Mouse (Mus musculus) heart, embryonic 15.5 days (tissue): ENCODE measurements at regions not wholly inside any gene's neighbourhood (a gene's known extent, or its start where the extent isn't known, plus 50 kb on each side); places are given as distances from the start of the nearest gene placed in this dataset.

Experiments used
- ATAC-seq: fragments of 200-750 bp; cut with Nextera tagmentation; replicated peaks from 2 replicates; pipeline ENCODE4 v1.8.0; 2017; ENCODE audit warnings: low read depth, moderate TSS enrichment; ENCODE audit not compliant: insufficient number of reproducible peaks, insufficient read depth, low FRiP score
- H3K27ac ChIP-seq: fragments of 300-500 bp; sonication (generic); 2 replicates; pipeline ENCODE4 v1.5.1; 2015; ENCODE audit warnings: mild to moderate bottlenecking, inconsistent platforms
- H3K27me3 ChIP-seq: fragments of 300-500 bp; sonication (generic); 2 replicates; pipeline ENCODE4 v1.6.1; 2015; ENCODE audit warnings: inconsistent platforms
- H3K36me3 ChIP-seq: fragments of 300-500 bp; sonication (generic); 2 replicates; pipeline ENCODE4 v1.6.1; 2015; ENCODE audit warnings: mild to moderate bottlenecking, inconsistent platforms
- H3K4me1 ChIP-seq: fragments of 300-500 bp; sonication (generic); replicated peaks from 2 replicates; pipeline ENCODE4 v1.6.1; 2015; ENCODE audit warnings: inconsistent platforms
- H3K4me2 ChIP-seq: fragments of 300-500 bp; sonication (generic); 2 replicates; pipeline ENCODE4 v1.6.1; 2015; ENCODE audit warnings: inconsistent platforms, mild to moderate bottlenecking, moderate library complexity
- H3K4me3 ChIP-seq: fragments of 300-500 bp; sonication (generic); 2 replicates; pipeline ENCODE4 v1.5.1; 2015; ENCODE audit warnings: mild to moderate bottlenecking, inconsistent platforms
- H3K9ac ChIP-seq: fragments of 300-500 bp; sonication (generic); 2 replicates; pipeline ENCODE4 v1.6.1; 2015; ENCODE audit warnings: mild to moderate bottlenecking, inconsistent platforms
- H3K9me3 ChIP-seq: fragments of 300-500 bp; sonication (generic); replicated peaks from 2 replicates; pipeline ENCODE4 v1.6.1; 2016; ENCODE audit warnings: inconsistent platforms
- WGBS: fragments of 180-500 bp; shearing (Covaris S2); methylation state at CpG from one replicate; pipeline ENCODE4 v1.1.7; 2015; ENCODE audit warnings: mixed read lengths; 5-methylcytosine and 5-hydroxymethylcytosine counted together

- no peaks in the 10 kb centered on the region for H3K9me3 ChIP-seq
- H3K4me2 ChIP-seq = no peak overlapping the region
- H3K27me3 ChIP-seq = no peaks in the 10 kb centered on the region
- no peak overlapping the region for H3K4me3 ChIP-seq
- 0 out of 2 replicates have a peak, but pooled peaks cover under 1% of the 10 kb centered on the region for H3K4me1 ChIP-seq
- no peaks in the 10 kb centered on the region for H3K36me3 ChIP-seq
- H3K9ac ChIP-seq = no peak overlapping the region
- 84% methylated on average over 6 of the region's 6 CpGs for WGBS
- H3K27ac ChIP-seq = no peak overlapping the region
- no peak for ATAC-seq
Observed at GRCm38 (mm10) chr1:185847161-185847560, 269.9 kb downstream of the Lyplal1 start.

GRCm38 (mm10) chr1:185850590-185850989 lies 266.5 kb downstream of the Lyplal1 start:
- no peak overlapping the region for H3K4me2 ChIP-seq

GRCm38 (mm10) chr1:185851262-185851893 lies 265.7 kb downstream of the Lyplal1 start:
- H3K27ac ChIP-seq = no peak overlapping the region
- no peaks in the 10 kb centered on the region for H3K27me3 ChIP-seq
- no peak for ATAC-seq
- WGBS = 76% methylated on average over 5 of the region's 5 CpGs
- no peak overlapping the region for H3K4me3 ChIP-seq
- no peaks in the 10 kb centered on the region for H3K9me3 ChIP-seq
- no peak overlapping the region for H3K9ac ChIP-seq
- H3K36me3 ChIP-seq = no peaks in the 10 kb centered on the region
- no peaks in the 10 kb centered on the region for H3K4me1 ChIP-seq
- H3K4me2 ChIP-seq = no peak overlapping the region

More at GRCm38 (mm10) chr1:185850590-185850989, 266.5 kb downstream of the Lyplal1 start:
- no peak for ATAC-seq
- no peaks in the 10 kb centered on the region for H3K27me3 ChIP-seq
- H3K36me3 ChIP-seq = no peaks in the 10 kb centered on the region
- H3K4me3 ChIP-seq = no peak overlapping the region
- no peak overlapping the region for H3K9ac ChIP-seq
- no peaks in the 10 kb centered on the region for H3K9me3 ChIP-seq
- H3K4me1 ChIP-seq = no peaks in the 10 kb centered on the region
- H3K27ac ChIP-seq = no peak overlapping the region

GRCm38 (mm10) chr1:185861692-185862091 lies 255.4 kb downstream of the Lyplal1 start:
- no peaks in the 10 kb centered on the region for H3K4me1 ChIP-seq
- H3K27me3 ChIP-seq = no peaks in the 10 kb centered on the region
- H3K9ac ChIP-seq = no peak overlapping the region
- H3K9me3 ChIP-seq = no peaks in the 10 kb centered on the region
- H3K4me3 ChIP-seq = no peak overlapping the region
- 54% methylated on average over 4 of the region's 4 CpGs for WGBS
- no peak for ATAC-seq
- H3K27ac ChIP-seq = no peak overlapping the region
- H3K4me2 ChIP-seq = no peak overlapping the region
- H3K36me3 ChIP-seq = no peaks in the 10 kb centered on the region

GRCm38 (mm10) chr1:185865945-185866344 lies 251.2 kb downstream of the Lyplal1 start:
- ATAC-seq = no peak
- H3K4me1 ChIP-seq = no peaks in the 10 kb centered on the region
- no peak overlapping the region for H3K27ac ChIP-seq
- no peak overlapping the region for H3K4me2 ChIP-seq
- no peaks in the 10 kb centered on the region for H3K9me3 ChIP-seq
- H3K36me3 ChIP-seq = no peaks in the 10 kb centered on the region
- no peak overlapping the region for H3K9ac ChIP-seq
- 82% methylated on average over 11 of the region's 11 CpGs for WGBS
- no peaks in the 10 kb centered on the region for H3K27me3 ChIP-seq
- H3K4me3 ChIP-seq = no peak overlapping the region

- no peaks in the 10 kb centered on the region for H3K36me3 ChIP-seq
- 76% methylated on average over 6 of the region's 6 CpGs for WGBS
- H3K4me3 ChIP-seq = no peak overlapping the region
- no peaks in the 10 kb centered on the region for H3K27me3 ChIP-seq
- H3K9ac ChIP-seq = no peak overlapping the region
- H3K4me1 ChIP-seq = no peaks in the 10 kb centered on the region
- no peaks in the 10 kb centered on the region for H3K9me3 ChIP-seq
- no peak overlapping the region for H3K27ac ChIP-seq
- H3K4me2 ChIP-seq = no peak overlapping the region
- no peak for ATAC-seq
Observed at GRCm38 (mm10) chr1:185866612-185867011, 250.5 kb downstream of the Lyplal1 start.

- no peak for ATAC-seq
- no peak overlapping the region for H3K4me3 ChIP-seq
- H3K9me3 ChIP-seq = no peaks in the 10 kb centered on the region
- no peak overlapping the region for H3K27ac ChIP-seq
- H3K36me3 ChIP-seq = no peaks in the 10 kb centered on the region
- H3K4me1 ChIP-seq = no peaks in the 10 kb centered on the region
- WGBS = 74% methylated on average over 4 of the region's 4 CpGs
- no peaks in the 10 kb centered on the region for H3K27me3 ChIP-seq
- no peak overlapping the region for H3K4me2 ChIP-seq
- H3K9ac ChIP-seq = no peak overlapping the region
Observed at GRCm38 (mm10) chr1:185867018-185867417, 250.1 kb downstream of the Lyplal1 start.

GRCm38 (mm10) chr1:185868721-185869120 lies 248.4 kb downstream of the Lyplal1 start:
- no peaks in the 10 kb centered on the region for H3K36me3 ChIP-seq
- no peaks in the 10 kb centered on the region for H3K4me1 ChIP-seq
- no peaks in the 10 kb centered on the region for H3K27me3 ChIP-seq
- H3K9ac ChIP-seq = no peak overlapping the region
- ATAC-seq = no peak
- no peak overlapping the region for H3K4me2 ChIP-seq
- H3K27ac ChIP-seq = no peak overlapping the region
- H3K4me3 ChIP-seq = no peak overlapping the region
- H3K9me3 ChIP-seq = no peaks in the 10 kb centered on the region
- 77% methylated on average over 4 of the region's 4 CpGs for WGBS

GRCm38 (mm10) chr1:185887031-185887430 lies 230.1 kb downstream of the Lyplal1 start:
- no peak overlapping the region for H3K4me2 ChIP-seq
- no peaks in the 10 kb centered on the region for H3K9me3 ChIP-seq
- H3K36me3 ChIP-seq = no peaks in the 10 kb centered on the region
- no peaks in the 10 kb centered on the region for H3K27me3 ChIP-seq
- no peak for ATAC-seq
- H3K27ac ChIP-seq = no peak overlapping the region
- WGBS = 85% methylated on average over 1 of the region's 1 CpGs
- H3K9ac ChIP-seq = no peak overlapping the region
- H3K4me3 ChIP-seq = no peak overlapping the region
- no peaks in the 10 kb centered on the region for H3K4me1 ChIP-seq

- Histone ChIP-seq H3K36me3 (no peaks in the 10 kb centered on the region), H3K9me3 (no peaks in the 10 kb centered on the region), H3K27me3 (no peaks in the 10 kb centered on the region), H3K4me2 (no peak overlapping the region), H3K9ac (no peak overlapping the region), H3K27ac (no peak overlapping the region), H3K4me3 (no peak overlapping the region), H3K4me1 (no peaks in the 10 kb centered on the region)
- 69% methylated on average over 4 of the region's 4 CpGs for WGBS
- no peak for ATAC-seq
Observed at GRCm38 (mm10) chr1:185891814-185892213, 225.3 kb downstream of the Lyplal1 start.

- no peak for ATAC-seq
- Histone ChIP-seq H3K4me3 (no peak overlapping the region), H3K36me3 (no peaks in the 10 kb centered on the region), H3K4me1 (no peaks in the 10 kb centered on the region), H3K9ac (no peak overlapping the region), H3K9me3 (no peaks in the 10 kb centered on the region), H3K27ac (no peak overlapping the region), H3K27me3 (no peaks in the 10 kb centered on the region), H3K4me2 (no peak overlapping the region)
- WGBS = 72% methylated on average over 4 of the region's 4 CpGs
Observed at GRCm38 (mm10) chr1:185893421-185893820, 223.7 kb downstream of the Lyplal1 start.

GRCm38 (mm10) chr1:185898475-185898874 lies 218.6 kb downstream of the Lyplal1 start:
- Histone ChIP-seq H3K36me3 (no peaks in the 10 kb centered on the region), H3K4me2 (no peak overlapping the region), H3K27ac (no peak overlapping the region), H3K4me1 (no peaks in the 10 kb centered on the region), H3K9me3 (no peaks in the 10 kb centered on the region), H3K4me3 (no peak overlapping the region), H3K27me3 (no peaks in the 10 kb centered on the region), H3K9ac (no peak overlapping the region)
- ATAC-seq = no peak
- WGBS = 43% methylated on average over 9 of the region's 9 CpGs
